Mouse (Mus musculus) frontal cortex, postnatal 25 days (tissue): ENCODE data around the gene Olfr957.

ENCODE experiments used
- DNase-seq, 2 experiments: peaks; one replicate each; pipeline ENCODE4 v3.0.0; 2022; ENCODE audit warnings: low spot score in 2 of 2

Olfr957 gene

GRCm38 (mm10) chr9:39515531-39515930 is at the start of gene Olfr957:
TSS of gene Olfr957 (minus strand) at chr9:39515809.
- no peak for DNase-seq

GRCm38 (mm10) chr9:39558349-39558647 is 42.7 kb upstream of the Olfr957 start:
- DNase-seq: no peak

GRCm38 (mm10) chr9:39557529-39558348 is 42.1 kb upstream of the Olfr957 start:
- DNase-seq: no peak

- DNase-seq: no peak
Measured at GRCm38 (mm10) chr9:39553946-39554345, 38.3 kb upstream of the Olfr957 start, which contains the start of gene Olfr958. TSS of gene Olfr958 (minus strand) at chr9:39554054.

- no peak for DNase-seq
Measured at GRCm38 (mm10) chr9:39550806-39551205, 35.2 kb upstream of the Olfr957 start.

GRCm38 (mm10) chr9:39523616-39524285 is 8.1 kb upstream of the Olfr957 start:
- no peak for DNase-seq

GRCm38 (mm10) chr9:39518595-39518994 is 3.0 kb upstream of the Olfr957 start:
- no peak for DNase-seq

- no peak for DNase-seq
Measured at GRCm38 (mm10) chr9:39509412-39509811, 6.2 kb downstream of the Olfr957 start.

GRCm38 (mm10) chr9:39508998-39509397 is 6.6 kb downstream of the Olfr957 start:
- peak; percentile 27 to 50 for DNase-seq

- no peak for DNase-seq
Measured at GRCm38 (mm10) chr9:39493895-39494294, 21.7 kb downstream of the Olfr957 start, which contains the start of gene Olfr44. TSS of gene Olfr44 (minus strand) at chr9:39493995.

GRCm38 (mm10) chr9:39471844-39472243 is 43.8 kb downstream of the Olfr957 start, which contains the start of gene Olfr955:
TSS of gene Olfr955 (minus strand) at chr9:39471944.
- no peak for DNase-seq
